Mouse (Mus musculus) brain, adult 2 months (tissue): ENCODE results near the gene Sgtb.
A peak's percentile ranks its signal among the peaks of the same experiment; 100 is the strongest.

Source experiments
- DNase-seq: peaks from one replicate; pipeline ENCODE4 v3.0.0; 2011; ENCODE audit warnings: low read depth, low spot score

Sgtb gene

GRCm38 (mm10) chr13:104109816-104110521 lies 428 bp downstream of the Sgtb start:
- DNase-seq, result peak; percentile 78

DNA sequence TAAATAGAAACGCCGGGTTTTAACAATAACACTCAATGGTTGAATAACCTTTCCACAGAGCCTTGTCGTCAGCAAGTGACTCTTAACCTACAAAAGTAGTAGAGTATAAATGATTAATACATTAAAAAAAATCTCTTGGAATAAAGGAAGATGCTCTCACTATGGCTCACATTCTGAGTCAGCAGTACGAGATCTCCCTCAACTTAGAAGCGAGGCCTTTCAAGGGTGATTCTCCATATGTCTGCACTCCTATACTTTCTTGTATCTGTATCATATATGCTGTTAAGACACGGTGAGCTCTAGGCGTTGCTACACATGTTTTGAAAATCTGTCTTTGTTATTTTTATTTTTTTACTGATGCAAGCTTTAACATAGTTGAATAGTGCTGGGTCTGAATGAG lies 985 bp downstream of the Sgtb start:
- DNase-seq, result peak; percentile 56

DNA sequence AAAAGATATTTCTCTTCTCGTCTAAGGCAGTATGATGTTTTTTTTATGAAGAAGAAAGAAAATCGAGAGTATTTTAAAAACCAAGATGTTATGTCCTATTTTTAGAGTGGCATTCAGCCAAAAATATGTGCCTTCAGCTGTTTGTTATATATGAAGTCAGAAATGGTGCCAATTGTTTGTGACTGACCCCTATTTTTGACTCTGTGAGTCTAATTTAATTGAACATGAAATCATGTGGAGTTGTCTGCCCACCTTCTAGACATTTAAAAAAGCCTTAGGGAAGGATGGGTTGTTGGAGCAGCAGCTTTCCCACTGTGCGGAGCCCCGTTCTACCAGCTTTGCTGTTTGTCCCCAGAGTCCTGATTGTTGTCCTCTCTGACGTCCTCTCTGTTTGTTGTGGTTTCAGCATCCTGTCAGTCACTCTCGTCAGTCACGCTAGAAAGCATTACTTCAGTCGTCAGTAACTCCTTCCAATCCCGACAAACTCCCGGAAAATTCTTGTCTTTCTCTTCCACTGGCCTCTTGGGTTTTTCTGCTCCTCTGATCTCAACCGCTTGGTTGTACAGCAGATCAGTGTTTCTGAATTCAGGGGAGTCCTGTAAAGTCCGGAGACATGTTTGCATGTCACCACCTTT lies 2.8 kb downstream of the Sgtb start:
- peak; percentile 71 for DNase-seq

DNA sequence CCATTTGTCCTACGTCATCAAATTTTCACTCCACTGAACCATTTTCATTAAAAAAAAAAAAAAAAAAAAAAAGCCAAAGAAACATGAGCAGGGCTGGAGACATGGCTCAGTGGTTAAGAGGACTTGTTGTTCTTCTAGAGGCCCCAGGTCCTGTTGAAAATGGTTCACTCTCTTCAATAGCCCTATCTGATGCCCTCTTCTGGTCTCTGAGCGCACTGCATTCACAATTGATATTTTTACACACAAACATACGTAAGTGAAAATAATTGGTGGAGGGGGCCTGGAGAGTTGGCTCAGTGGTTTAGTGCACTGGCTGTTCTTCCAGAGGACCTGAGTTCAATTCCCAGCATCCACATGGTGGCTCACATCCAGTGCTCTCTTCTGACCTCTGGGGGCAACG lies 4.2 kb downstream of the Sgtb start:
- DNase-seq, result peak; percentile 37

GRCm38 (mm10) chr13:104114827-104115226 lies 5.3 kb downstream of the Sgtb start:
- peak; percentile 92 for DNase-seq

DNA sequence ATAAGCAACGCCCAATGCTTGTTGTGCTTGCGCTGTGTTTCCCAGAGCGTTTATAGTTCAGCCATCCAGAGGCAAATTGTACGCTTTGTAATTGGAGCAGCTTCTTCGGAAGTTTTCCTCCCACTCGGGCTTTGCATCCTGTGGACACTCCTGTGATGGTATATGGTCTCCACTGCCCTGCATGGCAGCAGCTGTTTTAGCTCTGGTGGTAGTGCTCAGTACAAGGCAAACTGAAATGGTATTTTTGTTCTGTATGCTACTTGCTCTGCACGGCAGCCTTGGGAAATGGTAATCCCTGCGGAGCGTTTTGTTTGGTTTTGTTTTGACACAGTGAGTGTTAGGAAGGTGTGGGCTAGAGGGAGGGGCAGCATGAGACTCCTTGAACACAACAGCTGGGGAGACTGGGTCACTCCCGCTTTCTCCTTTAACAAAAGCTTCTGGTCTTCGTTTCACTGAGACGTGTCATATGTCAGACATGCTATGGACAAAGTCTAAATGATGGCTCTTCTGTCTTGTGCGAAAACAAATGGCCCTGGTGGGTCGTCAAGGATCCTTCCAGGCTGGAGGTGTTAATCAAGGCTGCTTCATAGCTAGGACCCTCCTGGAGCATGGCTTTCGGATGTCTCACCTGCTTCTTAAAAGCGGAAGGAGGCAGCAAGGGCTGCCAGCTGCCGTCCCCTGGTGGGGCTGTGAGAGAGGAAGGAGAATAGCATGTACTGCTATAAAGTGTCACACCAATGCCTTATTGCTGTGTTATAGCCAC lies 12.7 kb downstream of the Sgtb start:
- peak; percentile 14 for DNase-seq

DNA sequence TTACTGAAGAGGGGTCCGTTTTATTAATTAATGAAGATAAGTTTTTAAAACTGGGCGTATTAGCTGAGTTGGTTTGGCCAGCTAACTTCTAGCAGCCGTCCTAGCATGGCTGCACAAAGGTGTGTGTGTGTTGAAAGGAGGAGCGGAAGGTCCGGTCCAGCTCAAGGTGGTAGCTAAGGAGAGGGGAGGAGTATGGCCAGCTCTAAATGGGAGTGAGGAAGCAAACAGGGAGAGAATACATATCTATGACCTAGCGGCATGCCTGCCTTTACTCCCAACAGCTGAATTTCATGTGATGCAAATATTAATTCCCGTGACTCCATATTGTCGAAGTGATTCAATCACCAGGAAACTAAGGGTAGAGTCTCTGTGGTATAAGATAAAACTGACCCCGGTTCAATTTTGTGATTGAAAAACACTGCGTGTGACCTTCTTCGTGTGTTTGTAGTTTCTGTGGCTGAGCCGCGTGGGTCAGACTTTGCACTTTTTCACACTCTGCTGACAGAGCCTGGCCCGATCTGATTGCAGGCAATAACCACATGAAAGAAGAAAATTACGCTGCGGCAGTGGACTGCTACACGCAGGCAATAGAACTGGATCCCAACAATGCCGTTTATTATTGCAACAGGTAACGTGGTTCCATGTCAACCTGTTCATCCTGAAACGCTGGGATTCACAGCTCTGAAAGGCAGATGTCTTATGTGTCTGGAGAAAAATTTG lies 14.3 kb downstream of the Sgtb start:
- no peak for DNase-seq

- no peak for DNase-seq
These were observed 23.0 kb downstream of the Sgtb start for GRCm38 (mm10) chr13:104132561-104132960.

- no peak for DNase-seq
These were observed 25.1 kb downstream of the Sgtb start for GRCm38 (mm10) chr13:104134510-104135085.

DNA sequence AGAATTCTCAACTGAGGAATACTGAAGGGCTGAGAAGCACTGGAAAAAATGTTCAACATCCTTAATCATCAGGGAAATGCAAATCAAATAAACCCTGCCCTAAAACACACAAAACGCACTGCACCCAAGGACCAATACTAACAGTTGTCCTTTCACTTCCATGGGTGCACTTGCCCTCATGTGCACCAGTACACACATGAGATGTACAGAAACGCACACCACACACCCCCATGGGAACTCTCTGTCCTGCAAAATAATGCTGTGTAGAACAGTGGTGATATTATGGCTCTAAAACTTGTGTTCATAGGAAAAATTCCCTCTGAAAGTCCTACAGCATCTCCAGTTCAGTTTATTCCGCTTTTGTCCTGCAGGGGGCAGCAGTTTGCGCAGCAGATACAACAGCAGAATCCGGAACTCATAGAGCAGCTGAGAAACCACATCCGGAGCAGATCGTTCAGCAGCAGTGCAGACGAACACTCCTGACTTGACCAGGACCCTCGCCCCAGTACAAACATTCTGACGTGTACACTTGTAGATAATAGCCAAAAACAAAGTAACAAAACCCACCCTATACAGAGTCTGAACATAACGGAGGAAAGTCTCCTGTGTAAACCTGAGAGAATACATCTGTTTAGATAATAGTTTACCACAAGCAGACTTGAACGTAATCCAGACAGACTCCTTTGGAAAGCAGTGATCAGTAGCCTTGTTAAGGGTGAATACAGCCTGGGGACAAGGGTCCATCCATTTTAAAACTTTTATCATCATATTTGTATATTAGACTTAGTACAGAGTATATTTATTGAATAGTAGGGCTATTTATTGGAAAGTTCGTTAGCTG lies 30.0 kb downstream of the Sgtb start:
- peak; percentile 87 for DNase-seq

GRCm38 (mm10) chr13:104144871-104145270 lies 35.3 kb downstream of the Sgtb start:
- DNase-seq, result no peak

GRCm38 (mm10) chr13:104145646-104146045 lies 36.1 kb downstream of the Sgtb start:
- no peak for DNase-seq

GRCm38 (mm10) chr13:104154180-104154579 lies 44.6 kb downstream of the Sgtb start:
- no peak for DNase-seq

- no peak for DNase-seq
These were observed 45.6 kb downstream of the Sgtb start for GRCm38 (mm10) chr13:104155106-104155505.

GRCm38 (mm10) chr13:104155686-104156085 lies 46.1 kb downstream of the Sgtb start:
- no peak for DNase-seq

DNA sequence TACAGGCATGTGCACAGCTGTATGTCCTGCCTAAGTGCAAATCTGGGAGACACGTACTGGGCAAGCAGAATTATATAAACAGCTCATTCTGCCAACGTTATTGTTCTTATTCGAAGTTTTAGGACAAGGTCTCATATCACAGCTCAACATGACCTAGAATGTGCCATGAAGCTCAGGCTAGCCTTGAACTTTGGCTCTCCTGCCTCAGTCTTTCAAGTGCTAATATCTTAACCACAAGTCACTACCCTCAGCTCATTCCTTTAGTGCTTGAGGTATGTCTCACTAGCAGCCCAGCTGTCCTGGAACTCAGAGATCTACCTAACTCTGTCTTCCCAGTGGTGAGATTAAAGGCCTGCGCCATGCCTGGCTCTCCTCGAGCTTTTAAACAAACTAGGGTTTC lies 62.2 kb downstream of the Sgtb start:
- DNase-seq, result no peak

GRCm38 (mm10) chr13:104172498-104172897 lies 63.0 kb downstream of the Sgtb start:
- DNase-seq, result no peak

- no peak for DNase-seq
These were observed 67.3 kb downstream of the Sgtb start for GRCm38 (mm10) chr13:104176874-104177273.

GRCm38 (mm10) chr13:104177796-104178649 lies 68.5 kb downstream of the Sgtb start, which contains the start of gene Trappc13:
TSS of gene Trappc13 (minus strand) at chr13:104178469.
- DNase-seq, result peak; percentile 94
